Mouse (Mus musculus) midbrain, embryonic 10.5 days (tissue): Measurements from ENCODE around the gene Rmi2. TPM values are rescaled to one million over a fixed set of nuclear protein-coding genes. Genes with fewer than 3 reads are reported as not detected.

Experiments used
- DNase-seq: peaks from one replicate; pipeline ENCODE4 v3.0.0-alpha.2; 2017; ENCODE audit warnings: low spot score
- H3K27ac ChIP-seq: fragments of 300-500 bp; sonication (generic); replicated peaks from 2 replicates; pipeline ENCODE4 v1.5.1; 2016; ENCODE audit warnings: mild to moderate bottlenecking
- H3K27me3 ChIP-seq: fragments of 300-500 bp; sonication (generic); 2 replicates; pipeline ENCODE4 v1.6.1; 2016; ENCODE audit warnings: low read depth, mild to moderate bottlenecking; ENCODE audit not compliant: poor library complexity, severe bottlenecking
- H3K36me3 ChIP-seq: fragments of 300-500 bp; sonication (generic); 2 replicates; pipeline ENCODE4 v1.6.1; 2016; ENCODE audit warnings: mild to moderate bottlenecking, moderate library complexity
- H3K4me1 ChIP-seq: fragments of 300-500 bp; sonication (generic); 2 replicates; pipeline ENCODE4 v1.6.1; 2016
- H3K4me3 ChIP-seq: fragments of 300-500 bp; sonication (generic); 2 replicates; pipeline ENCODE4 v1.5.1; 2016; ENCODE audit warnings: mild to moderate bottlenecking, moderate library complexity
- H3K9me3 ChIP-seq: fragments of 300-500 bp; sonication (generic); replicated peaks from 2 replicates; pipeline ENCODE4 v1.6.1; 2016; ENCODE audit warnings: mild to moderate bottlenecking
- WGBS: fragments of 180-500 bp; shearing (Covaris S2); methylation state at CpG from one replicate; pipeline ENCODE4 v1.1.7; 2016; 5-methylcytosine and 5-hydroxymethylcytosine counted together
- polyA plus RNA-seq: library from polyadenylated mRNA; unstranded; fragments of >200 nt; fragmentation: Nextera tagmentation; extraction: Ambion mirVana; gene quantifications from 2 replicates; pipeline ENCODE4 v1.2.1, GENCODE M21; 2016

Rmi2 gene
- polyA plus RNA-seq, 1 experiment from 2014 or later = 4.5 TPM

GRCm38 (mm10) chr16:10810376-10810775, 24.5 kb upstream of the Rmi2 start:
- no peaks in the 10 kb centered on the region for H3K27me3 ChIP-seq

GRCm38 (mm10) chr16:10812865-10813371, 21.9 kb upstream of the Rmi2 start, which contains the start of gene Gm11172:
Gm11172 (plus strand) TSS chr16:10812915.
- Histone ChIP-seq H3K36me3 (no peaks in the 10 kb centered on the region), H3K27me3 (no peaks in the 10 kb centered on the region), H3K27ac (no peak within 1 kb of the TSS), H3K4me3 (no peak within 1 kb of the TSS), H3K9me3 (no peaks in the 10 kb centered on the region), H3K4me1 (no peaks in the 10 kb centered on the region)
- DNase-seq = no peak
- WGBS = 93% methylated on average over 2 of the region's 2 CpGs

More at GRCm38 (mm10) chr16:10810376-10810775, 24.5 kb upstream of the Rmi2 start:
- WGBS = 93% methylated on average over 1 of the region's 1 CpGs
- no peaks in the 10 kb centered on the region for H3K4me1 ChIP-seq
- no peak overlapping the region for H3K4me3 ChIP-seq
- no peak for DNase-seq
- H3K9me3 ChIP-seq = no peaks in the 10 kb centered on the region
- H3K36me3 ChIP-seq = no peaks in the 10 kb centered on the region
- no peak overlapping the region for H3K27ac ChIP-seq

GRCm38 (mm10) chr16:10813726-10814125, 21.1 kb upstream of the Rmi2 start:
- no peak for DNase-seq
- no peaks in the 10 kb centered on the region for H3K9me3 ChIP-seq
- no peak overlapping the region for H3K4me3 ChIP-seq
- H3K36me3 ChIP-seq = no peaks in the 10 kb centered on the region
- no peak overlapping the region for H3K27ac ChIP-seq
- no peaks in the 10 kb centered on the region for H3K4me1 ChIP-seq
- no peaks in the 10 kb centered on the region for H3K27me3 ChIP-seq
- 78% methylated on average over 4 of the region's 4 CpGs for WGBS

GRCm38 (mm10) chr16:10814864-10815263, 20.0 kb upstream of the Rmi2 start:
- WGBS = 92% methylated on average over 4 of the region's 4 CpGs
- H3K9me3 ChIP-seq = no peaks in the 10 kb centered on the region
- no peaks in the 10 kb centered on the region for H3K27me3 ChIP-seq
- no peaks in the 10 kb centered on the region for H3K36me3 ChIP-seq
- H3K4me3 ChIP-seq = no peak overlapping the region
- no peak for DNase-seq
- H3K27ac ChIP-seq = no peak overlapping the region
- no peaks in the 10 kb centered on the region for H3K4me1 ChIP-seq

- DNase-seq = no peak
- no peaks in the 10 kb centered on the region for H3K27me3 ChIP-seq
- no peaks in the 10 kb centered on the region for H3K36me3 ChIP-seq
- 80% methylated on average over 4 of the region's 4 CpGs for WGBS
- no peak overlapping the region for H3K4me3 ChIP-seq
- no peaks in the 10 kb centered on the region for H3K9me3 ChIP-seq
- H3K4me1 ChIP-seq = no peaks in the 10 kb centered on the region
- no peak overlapping the region for H3K27ac ChIP-seq
Observed at GRCm38 (mm10) chr16:10818579-10819135, 16.2 kb upstream of the Rmi2 start.

GRCm38 (mm10) chr16:10819966-10820365, 14.9 kb upstream of the Rmi2 start:
- H3K4me3 ChIP-seq = no peak overlapping the region
- no peaks in the 10 kb centered on the region for H3K27me3 ChIP-seq
- H3K9me3 ChIP-seq = no peaks in the 10 kb centered on the region
- H3K4me1 ChIP-seq = no peaks in the 10 kb centered on the region
- H3K27ac ChIP-seq = no peak overlapping the region
- 69% methylated on average over 3 of the region's 3 CpGs for WGBS
- no peak for DNase-seq
- no peaks in the 10 kb centered on the region for H3K36me3 ChIP-seq

- Histone ChIP-seq H3K27ac (no peak overlapping the region), H3K27me3 (no peaks in the 10 kb centered on the region), H3K4me1 (no peaks in the 10 kb centered on the region), H3K36me3 (no peaks in the 10 kb centered on the region), H3K9me3 (no peaks in the 10 kb centered on the region), H3K4me3 (no peak overlapping the region)
- WGBS = 73% methylated on average over 4 of the region's 4 CpGs
- DNase-seq = no peak
Observed at GRCm38 (mm10) chr16:10821387-10821786, 13.5 kb upstream of the Rmi2 start.

- Histone ChIP-seq H3K4me1 (no peaks in the 10 kb centered on the region), H3K9me3 (no peaks in the 10 kb centered on the region), H3K27me3 (no peaks in the 10 kb centered on the region), H3K4me3 (no peak overlapping the region), H3K27ac (no peak overlapping the region), H3K36me3 (no peaks in the 10 kb centered on the region)
- WGBS = 94% methylated on average over 1 of the region's 1 CpGs
- no peak for DNase-seq
Observed at GRCm38 (mm10) chr16:10824536-10824935, 10.3 kb upstream of the Rmi2 start.

GRCm38 (mm10) chr16:10825840-10826239, 9.0 kb upstream of the Rmi2 start:
- 96% methylated on average over 4 of the region's 4 CpGs for WGBS
- H3K9me3 ChIP-seq = no peaks in the 10 kb centered on the region

GRCm38 (mm10) chr16:10827269-10827668, 7.6 kb upstream of the Rmi2 start:
- H3K4me1 ChIP-seq = no peaks in the 10 kb centered on the region
- DNase-seq = no peak
- 92% methylated on average over 9 of the region's 9 CpGs for WGBS
- H3K27ac ChIP-seq = no peak overlapping the region
- H3K9me3 ChIP-seq = no peaks in the 10 kb centered on the region
- no peak overlapping the region for H3K4me3 ChIP-seq
- H3K36me3 ChIP-seq = no peaks in the 10 kb centered on the region
- H3K27me3 ChIP-seq = no peaks in the 10 kb centered on the region

More at GRCm38 (mm10) chr16:10825840-10826239, 9.0 kb upstream of the Rmi2 start:
- H3K27ac ChIP-seq = no peak overlapping the region
- no peaks in the 10 kb centered on the region for H3K36me3 ChIP-seq
- H3K4me1 ChIP-seq = no peaks in the 10 kb centered on the region
- H3K4me3 ChIP-seq = no peak overlapping the region
- DNase-seq = no peak
- H3K27me3 ChIP-seq = no peaks in the 10 kb centered on the region

GRCm38 (mm10) chr16:10827766-10828460, 6.9 kb upstream of the Rmi2 start:
- H3K4me3 ChIP-seq = no peak overlapping the region
- DNase-seq = no peak
- 86% methylated on average over 7 of the region's 7 CpGs for WGBS

GRCm38 (mm10) chr16:10828461-10828805, 6.4 kb upstream of the Rmi2 start:
- Histone ChIP-seq H3K27ac (no peak overlapping the region), H3K27me3 (peaks cover 4% of the 10 kb centered on the region; the same call in 1 of the 2 replicates), H3K9me3 (no peaks in the 10 kb centered on the region), H3K36me3 (no peaks in the 10 kb centered on the region), H3K4me1 (no peaks in the 10 kb centered on the region), H3K4me3 (no peak overlapping the region)
- 86% methylated on average over 4 of the region's 4 CpGs for WGBS
- no peak for DNase-seq

More at GRCm38 (mm10) chr16:10827766-10828460, 6.9 kb upstream of the Rmi2 start:
- H3K4me1 ChIP-seq = no peaks in the 10 kb centered on the region
- no peaks in the 10 kb centered on the region for H3K36me3 ChIP-seq
- H3K9me3 ChIP-seq = no peaks in the 10 kb centered on the region
- no peaks in the 10 kb centered on the region for H3K27me3 ChIP-seq
- H3K27ac ChIP-seq = no peak overlapping the region

GRCm38 (mm10) chr16:10834542-10834910, 333 bp upstream of the Rmi2 start:
- Histone ChIP-seq H3K36me3 (peaks cover 3% of the 10 kb centered on the region; the same call in 1 of the 2 replicates), H3K4me1 (peaks cover 39% of the 10 kb centered on the region), H3K9me3 (no peaks in the 10 kb centered on the region), H3K4me3 (peak overlapping the region; percentile 95), H3K27ac (peak overlapping the region; percentile 97), H3K27me3 (peaks cover 12% of the 10 kb centered on the region)
- WGBS = 12% methylated on average over 12 of the region's 12 CpGs
- DNase-seq = no peak
